Mouse (Mus musculus): ENCODE data around the gene Mpeg1. TPM values are rescaled to one million over a fixed set of nuclear protein-coding genes. Genes with fewer than 3 reads are reported as not detected.

The Mpeg1 gene
- polyA plus RNA-seq, 1 experiment from 2014 or later: 0.61 TPM

Other genes starting within 250 kb of the Mpeg1 start
- gene Olfr1432, start 228.2 kb upstream of the Mpeg1 start, polyA plus RNA-seq (2015; fragmentation: Nextera tagmentation; extraction: Ambion mirVana): not detected in 2 replicates
- not detected in 2 replicates for gene Olfr262, start 219.1 kb upstream of the Mpeg1 start, polyA plus RNA-seq (2015; fragmentation: Nextera tagmentation; extraction: Ambion mirVana)
- gene Olfr235, start 199.7 kb upstream of the Mpeg1 start, polyA plus RNA-seq (2015; fragmentation: Nextera tagmentation; extraction: Ambion mirVana): not detected in 2 replicates
- gene Olfr1434, start 180.9 kb upstream of the Mpeg1 start, polyA plus RNA-seq (2015; fragmentation: Nextera tagmentation; extraction: Ambion mirVana): not detected in 2 replicates
- not detected in 2 replicates for gene Olfr1436, start 161.6 kb upstream of the Mpeg1 start, polyA plus RNA-seq (2015; fragmentation: Nextera tagmentation; extraction: Ambion mirVana)
- gene Olfr1437, start 135.7 kb upstream of the Mpeg1 start, polyA plus RNA-seq (2015; fragmentation: Nextera tagmentation; extraction: Ambion mirVana): not detected in 2 replicates
- gene Olfr1438-ps1, start 124.9 kb upstream of the Mpeg1 start, polyA plus RNA-seq (2015; fragmentation: Nextera tagmentation; extraction: Ambion mirVana): not detected in 2 replicates
- gene Olfr1440, start 73.5 kb upstream of the Mpeg1 start, polyA plus RNA-seq (2015; fragmentation: Nextera tagmentation; extraction: Ambion mirVana): not detected in 2 replicates
- gene Olfr1441, start 43.3 kb upstream of the Mpeg1 start, polyA plus RNA-seq (2015; fragmentation: Nextera tagmentation; extraction: Ambion mirVana): not detected in 2 replicates
- gene Pfpl, start 32.9 kb upstream of the Mpeg1 start, polyA plus RNA-seq (2015; fragmentation: Nextera tagmentation; extraction: Ambion mirVana): not detected in 2 replicates
- 34.1 and 34.5 TPM in 2 replicates for gene Dtx4, start 40.7 kb downstream of the Mpeg1 start, polyA plus RNA-seq (2015; fragmentation: Nextera tagmentation; extraction: Ambion mirVana)
- gene Fam111a, start 85.0 kb downstream of the Mpeg1 start, polyA plus RNA-seq (2015; fragmentation: Nextera tagmentation; extraction: Ambion mirVana): 6.2 and 11.7 TPM in 2 replicates
- 0.13 and 0.15 TPM in 2 replicates for gene Gm4952, start 139.2 kb downstream of the Mpeg1 start, polyA plus RNA-seq (2015; fragmentation: Nextera tagmentation; extraction: Ambion mirVana)
- 0.22 TPM in 1 of 2 replicates, not detected in the other for gene Glyat, start 172.5 kb downstream of the Mpeg1 start, polyA plus RNA-seq (2015; fragmentation: Nextera tagmentation; extraction: Ambion mirVana)
- gene Olfr1442, start 209.7 kb downstream of the Mpeg1 start, polyA plus RNA-seq (2015; fragmentation: Nextera tagmentation; extraction: Ambion mirVana): not detected in 2 replicates
- gene Olfr1443, start 217.3 kb downstream of the Mpeg1 start, polyA plus RNA-seq (2015; fragmentation: Nextera tagmentation; extraction: Ambion mirVana): not detected in 2 replicates
- 0.14 TPM in 1 of 2 replicates, not detected in the other for gene Keg1, start 235.0 kb downstream of the Mpeg1 start, polyA plus RNA-seq (2015; fragmentation: Nextera tagmentation; extraction: Ambion mirVana)